18 mouse cellular contexts compared by ENCODE assay signal in the genomic region with DNA sequence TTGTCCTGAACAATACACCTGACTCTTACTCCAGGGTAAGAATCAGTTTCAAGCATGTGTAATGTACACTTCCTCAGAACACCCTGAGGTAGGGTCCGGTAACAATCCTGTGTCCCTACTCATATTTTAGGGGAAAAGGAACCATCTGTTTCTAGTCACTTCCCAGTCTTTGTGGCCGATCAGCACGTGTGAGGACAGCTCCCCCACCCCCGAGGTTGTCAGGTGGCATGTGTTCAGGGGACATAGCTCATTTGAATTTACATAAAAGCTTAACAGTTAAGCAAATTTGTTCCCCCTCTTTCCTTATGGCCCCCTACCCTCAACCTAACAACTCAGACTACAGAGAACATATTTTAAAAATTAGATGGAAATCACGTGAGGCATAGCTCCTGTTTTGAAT. TPM values are rescaled to one million over a fixed set of nuclear protein-coding genes. Genes with fewer than 3 reads are reported as not detected.
A peak's percentile ranks its signal among the peaks of the same experiment; 100 is the strongest.
DNase-seq lines count a peak whose midpoint lies in the region; ATAC-seq and TF ChIP-seq lines count a peak whose summit lies in the region.
"Had no signal": no experiment of that assay in that cellular context is flagged by ENCODE, and none has a peak within 500 bp of the region (broad histone marks: within the 10 kb centered on the region; RNA-seq: fewer than 3 reads in every experiment).

No protein-coding gene starts in this region.

- TF ChIP-seq POLR2A in myocyte (IDR thresholded peaks at IDR 0.05; ENCODE audit: insufficient read length, low read depth): no peak

- H3K4me3 ChIP-seq in forebrain, embryonic 10.5 days: peak overlapping the region; percentile 98; the same call in 1 of the 2 replicates
- no peak overlapping the region for H3K4me3 ChIP-seq in forebrain, embryonic 13.5 days
- 0 out of 2 replicates have a peak overlapping the region, but pooled peaks have one; percentile 94 for H3K4me3 ChIP-seq in limb, embryonic 13.5 days
- no peak overlapping the region for H3K4me3 ChIP-seq in myocyte
- no peak overlapping the region for H3K4me3 ChIP-seq in hindbrain, embryonic 16.5 days (ENCODE audit: low read length)
- H3K4me3 ChIP-seq: hindbrain, embryonic 15.5 days; megakaryocyte, embryonic 14.5 days had no signal

- H3K27me3 ChIP-seq in forebrain, embryonic 10.5 days (ENCODE audit: poor library complexity, severe bottlenecking): peaks cover 19% of the 10 kb centered on the region
- peaks cover 9% of the 10 kb centered on the region for H3K27me3 ChIP-seq in forebrain, embryonic 13.5 days
- no peaks in the 10 kb centered on the region for H3K27me3 ChIP-seq in limb, embryonic 13.5 days
- no peaks in the 10 kb centered on the region for H3K27me3 ChIP-seq in myocyte (ENCODE audit: control insufficient read depth, insufficient read depth, insufficient read length)
- no peaks in the 10 kb centered on the region; the same call in 1 of the 2 replicates for H3K27me3 ChIP-seq in hindbrain, embryonic 16.5 days (replicated peaks; ENCODE audit: control insufficient read depth, insufficient read depth, low read length)
- H3K27me3 ChIP-seq: hindbrain, embryonic 15.5 days had no signal

- no peak overlapping the region for H3K4me2 ChIP-seq in forebrain, embryonic 13.5 days
- peak overlapping the region; percentile 78; the same call in 1 of the 2 replicates for H3K4me2 ChIP-seq in limb, embryonic 13.5 days (replicated peaks)
- peak overlapping the region; percentile 76 for H3K4me2 ChIP-seq in myocyte (ENCODE audit: low read depth)
- no peak overlapping the region for H3K4me2 ChIP-seq in hindbrain, embryonic 16.5 days (ENCODE audit: low read length)
- H3K4me2 ChIP-seq: hindbrain, embryonic 15.5 days had no signal

- H3ac ChIP-seq in myocyte (ENCODE audit: control insufficient read depth, insufficient read length): no peak overlapping the region

- ATAC-seq in forebrain, embryonic 13.5 days: no peak
- no peak for ATAC-seq in limb, embryonic 13.5 days (ENCODE audit: low FRiP score, low read depth)
- ATAC-seq in hindbrain, embryonic 16.5 days: no peak

- peaks cover 52% of the 10 kb centered on the region for H3K79me2 ChIP-seq in myocyte (ENCODE audit: control insufficient read depth, insufficient read depth)

- H3K9ac ChIP-seq in forebrain, embryonic 13.5 days: no peak overlapping the region
- no peak overlapping the region for H3K9ac ChIP-seq in limb, embryonic 13.5 days
- no peak overlapping the region for H3K9ac ChIP-seq in hindbrain, embryonic 16.5 days (ENCODE audit: low read depth, low read length)
- H3K9ac ChIP-seq: hindbrain, embryonic 15.5 days; neural tube, embryonic 13.5 days had no signal

- no peak for DNase-seq in forebrain, embryonic 10.5 days (ENCODE audit: extremely low spot score, low spot score)
- DNase-seq in spleen, postnatal 36 days (ENCODE audit: low spot score in 2 of 2): peak; percentile 48 to 53
- DNase-seq in spleen, postnatal 14 days (ENCODE audit: low spot score in 2 of 2): no peak
- no peak for DNase-seq in T-cell, adult 2 months (ENCODE audit: low spot score)
- DNase-seq: adrenal gland, postnatal 14 days; cerebellum, adult 9-11 months; kidney, adult 2 months; kidney, postnatal 36 days; lung, postnatal 10 days; right cerebral cortex, postnatal 4 days; thymus, postnatal 25 days had no signal

- 59% methylated on average over 5 of the region's 5 CpGs for WGBS in forebrain, embryonic 10.5 days
- WGBS in forebrain, embryonic 13.5 days: 48% methylated on average over 5 of the region's 5 CpGs
- 17% methylated on average over 5 of the region's 5 CpGs for WGBS in limb, embryonic 13.5 days
- 37% methylated on average over 5 of the region's 5 CpGs for WGBS in hindbrain, embryonic 16.5 days

- no peaks in the 10 kb centered on the region for H3K9me3 ChIP-seq in forebrain, embryonic 10.5 days
- H3K9me3 ChIP-seq in forebrain, embryonic 13.5 days (replicated peaks): no peaks in the 10 kb centered on the region
- H3K9me3 ChIP-seq in limb, embryonic 13.5 days: no peaks in the 10 kb centered on the region
- H3K9me3 ChIP-seq in hindbrain, embryonic 16.5 days (ENCODE audit: control insufficient read depth, low read length): no peaks in the 10 kb centered on the region
- H3K9me3 ChIP-seq: hindbrain, embryonic 15.5 days; megakaryocyte, embryonic 14.5 days; neural tube, embryonic 13.5 days had no signal

- H3K36me3 ChIP-seq in forebrain, embryonic 10.5 days (replicated peaks): no peaks in the 10 kb centered on the region
- H3K36me3 ChIP-seq in forebrain, embryonic 13.5 days (ENCODE audit: poor library complexity, severe bottlenecking): no peaks in the 10 kb centered on the region
- H3K36me3 ChIP-seq in limb, embryonic 13.5 days: no peaks in the 10 kb centered on the region
- H3K36me3 ChIP-seq in myocyte (ENCODE audit: control insufficient read depth, insufficient read depth): no peaks in the 10 kb centered on the region
- no peaks in the 10 kb centered on the region for H3K36me3 ChIP-seq in hindbrain, embryonic 16.5 days (ENCODE audit: control insufficient read depth, insufficient read depth, low read length)
- H3K36me3 ChIP-seq: hindbrain, embryonic 15.5 days; neural tube, embryonic 13.5 days had no signal

- no peak overlapping the region for H3K27ac ChIP-seq in forebrain, embryonic 10.5 days
- no peak overlapping the region for H3K27ac ChIP-seq in forebrain, embryonic 13.5 days
- H3K27ac ChIP-seq in limb, embryonic 13.5 days: peak overlapping the region; percentile 76; the same call in 1 of the 2 replicates
- no peak overlapping the region for H3K27ac ChIP-seq in hindbrain, embryonic 16.5 days (ENCODE audit: low read depth, low read length)
- H3K27ac ChIP-seq: hindbrain, embryonic 15.5 days; neural tube, embryonic 13.5 days had no signal

- peaks cover 43% of the 10 kb centered on the region for H3K4me1 ChIP-seq in forebrain, embryonic 10.5 days
- peaks cover 16% of the 10 kb centered on the region for H3K4me1 ChIP-seq in forebrain, embryonic 13.5 days
- H3K4me1 ChIP-seq in limb, embryonic 13.5 days: peaks cover 69% of the 10 kb centered on the region
- H3K4me1 ChIP-seq in hindbrain, embryonic 16.5 days (ENCODE audit: control insufficient read depth, insufficient read depth, low read depth, low read length): peaks cover 12% of the 10 kb centered on the region

TF ChIP-seq in myocyte, 11 proteins besides CTCF, POLR2A, EP300 and RAD21:
- TF ChIP-seq E2F4 (IDR thresholded peaks at IDR 0.05; ENCODE audit: insufficient read depth): no peak
- TF ChIP-seq MYOD1 (IDR thresholded peaks at IDR 0.05; ENCODE audit: control insufficient read depth in 1 of 3, insufficient read length in 2 of 3, low read depth in 2 of 3): no peak
- no peak for TF ChIP-seq MAX (IDR thresholded peaks at IDR 0.05; ENCODE audit: low read depth)
- no peak for TF ChIP-seq USF1 (IDR thresholded peaks at IDR 0.05; ENCODE audit: low read depth)
- TF ChIP-seq CEBPB (IDR thresholded peaks at IDR 0.05; ENCODE audit: insufficient read depth, poor library complexity, severe bottlenecking): no peak
- no peak for TF ChIP-seq TCF12 (IDR thresholded peaks at IDR 0.05; ENCODE audit: insufficient read depth, poor library complexity, severe bottlenecking)
- TF ChIP-seq REST (IDR thresholded peaks at IDR 0.05; ENCODE audit: insufficient read depth, insufficient read length): no peak
- no peak for TF ChIP-seq POLR2AphosphoS2 (IDR thresholded peaks at IDR 0.05; ENCODE audit: insufficient read length, low read depth)
- no peak for TF ChIP-seq SRF (IDR thresholded peaks at IDR 0.05; ENCODE audit: control insufficient read depth, insufficient read length, low read depth)
- no peak for TF ChIP-seq TCF3 (IDR thresholded peaks at IDR 0.05; ENCODE audit: insufficient read length, low read depth)
- TF ChIP-seq MYOG (IDR thresholded peaks at IDR 0.05; ENCODE audit: control insufficient read depth in 1 of 3, insufficient read depth in 1 of 3, insufficient read length in 2 of 3, low read depth in 2 of 3): no peak

RNA-seq across cellular contexts. Expression of a gene that starts 3.8 kb away (rescaled TPM):
- 7.4 and 7.7 TPM in 2 replicates for polyA plus RNA-seq in forebrain, embryonic 10.5 days (2016; fragmentation: Nextera tagmentation; extraction: Ambion mirVana)
- polyA plus RNA-seq in forebrain, embryonic 13.5 days (2015; fragmentation: Nextera tagmentation; extraction: Ambion mirVana): 3.0 and 3.8 TPM in 2 replicates
- polyA plus RNA-seq in limb, embryonic 13.5 days (2015; fragmentation: Nextera tagmentation; extraction: Ambion mirVana): 15.8 and 16.2 TPM in 2 replicates
- polyA plus RNA-seq in myocyte (2012; fragmentation: generic; extraction: Trizol): 9.7 TPM
- polyA plus RNA-seq in hindbrain, embryonic 16.5 days (2015; fragmentation: Nextera tagmentation; extraction: Ambion mirVana): 3.0 and 3.1 TPM in 2 replicates

RNA-seq across cellular contexts. Expression of a gene that starts 30.6 kb away (rescaled TPM):
- polyA plus RNA-seq in forebrain, embryonic 10.5 days (2016; fragmentation: Nextera tagmentation; extraction: Ambion mirVana): 93.2 and 93.7 TPM in 2 replicates
- 66.0 and 77.5 TPM in 2 replicates for polyA plus RNA-seq in forebrain, embryonic 13.5 days (2015; fragmentation: Nextera tagmentation; extraction: Ambion mirVana)
- polyA plus RNA-seq in limb, embryonic 13.5 days (2015; fragmentation: Nextera tagmentation; extraction: Ambion mirVana): 68.4 and 71.9 TPM in 2 replicates
- 52.2 TPM for polyA plus RNA-seq in myocyte (2012; fragmentation: generic; extraction: Trizol)
- polyA plus RNA-seq in hindbrain, embryonic 16.5 days (2015; fragmentation: Nextera tagmentation; extraction: Ambion mirVana): 61.5 and 67.2 TPM in 2 replicates

RNA-seq across cellular contexts. Expression of a gene that starts 43.8 kb away (rescaled TPM):
- polyA plus RNA-seq in forebrain, embryonic 10.5 days (2016; fragmentation: Nextera tagmentation; extraction: Ambion mirVana): 118 and 119 TPM in 2 replicates
- 135 and 140 TPM in 2 replicates for polyA plus RNA-seq in forebrain, embryonic 13.5 days (2015; fragmentation: Nextera tagmentation; extraction: Ambion mirVana)
- polyA plus RNA-seq in limb, embryonic 13.5 days (2015; fragmentation: Nextera tagmentation; extraction: Ambion mirVana): 121 and 127 TPM in 2 replicates
- 66.7 TPM for polyA plus RNA-seq in myocyte (2012; fragmentation: generic; extraction: Trizol)
- 142 and 147 TPM in 2 replicates for polyA plus RNA-seq in hindbrain, embryonic 16.5 days (2015; fragmentation: Nextera tagmentation; extraction: Ambion mirVana)

Comparison
In these comparisons a context has a peak if more than half of its experiments do, and no peak if none do; other contexts are left out.
1. DNase-seq: peak in spleen, postnatal 36 days (2 of 2); none in forebrain, embryonic 10.5 days (single experiment), spleen, postnatal 14 days (0 of 2) and T-cell, adult 2 months (single experiment).
2. H3K4me3 ChIP-seq: peak in forebrain, embryonic 10.5 days (single experiment) and limb, embryonic 13.5 days (single experiment); none in forebrain, embryonic 13.5 days (single experiment), myocyte (single experiment) and hindbrain, embryonic 16.5 days (single experiment).
3. H3K4me2 ChIP-seq: peak in limb, embryonic 13.5 days (single experiment) and myocyte (single experiment); none in forebrain, embryonic 13.5 days (single experiment) and hindbrain, embryonic 16.5 days (single experiment).